Mouse (Mus musculus) heart, embryonic 11.5 days (tissue): ENCODE results near the gene Baz2b. TPM values are rescaled to one million over a fixed set of nuclear protein-coding genes. Genes with fewer than 3 reads are reported as not detected.
A peak's percentile ranks its signal among the peaks of the same experiment; 100 is the strongest.

Experiments
- ATAC-seq: fragments of 200-750 bp; cut with Nextera tagmentation; replicated peaks from 2 replicates; pipeline ENCODE4 v1.8.0; 2017; ENCODE audit warnings: moderate library complexity; ENCODE audit not compliant: insufficient number of reproducible peaks, low FRiP score, low TSS enrichment
- H3K27ac ChIP-seq: fragments of 300-500 bp; sonication (generic); 2 replicates; pipeline ENCODE4 v1.5.1; 2014; ENCODE audit warnings: mild to moderate bottlenecking, low read depth, low read length
- H3K27me3 ChIP-seq: fragments of 300-500 bp; sonication (generic); 2 replicates; pipeline ENCODE4 v1.6.1; 2014; ENCODE audit warnings: mild to moderate bottlenecking, low read length, mixed read lengths; ENCODE audit not compliant: control insufficient read depth, insufficient read depth
- H3K36me3 ChIP-seq: fragments of 300-500 bp; sonication (generic); 2 replicates; pipeline ENCODE4 v1.6.1; 2014; ENCODE audit warnings: mild to moderate bottlenecking, low read length, moderate library complexity, mixed read lengths; ENCODE audit not compliant: control insufficient read depth, insufficient read depth
- H3K4me1 ChIP-seq: fragments of 300-500 bp; sonication (generic); 2 replicates; pipeline ENCODE4 v1.6.1; 2014; ENCODE audit warnings: low read length; ENCODE audit not compliant: control insufficient read depth, insufficient read depth
- H3K4me2 ChIP-seq: fragments of 300-500 bp; sonication (generic); 2 replicates; pipeline ENCODE4 v1.6.1; 2014; ENCODE audit warnings: mild to moderate bottlenecking, moderate library complexity
- H3K4me3 ChIP-seq: fragments of 300-500 bp; sonication (generic); 2 replicates; pipeline ENCODE4 v1.5.1; 2014; ENCODE audit warnings: low read depth, low read length
- H3K9ac ChIP-seq: fragments of 300-500 bp; sonication (generic); 2 replicates; pipeline ENCODE4 v1.6.1; 2014; ENCODE audit warnings: mild to moderate bottlenecking, low read depth, low read length, moderate library complexity
- H3K9me3 ChIP-seq: fragments of 300-500 bp; sonication (generic); replicated peaks from 2 replicates; pipeline ENCODE4 v1.6.1; 2016; ENCODE audit warnings: low read length; ENCODE audit not compliant: control insufficient read depth
- WGBS: fragments of 180-500 bp; shearing (Covaris S2); extraction: QIAGEN DNeasy Blood & Tissue Kit; methylation state at CpG from one replicate; pipeline ENCODE4 v1.1.7; 2014; ENCODE audit not compliant: insufficient replicate concordance; 5-methylcytosine and 5-hydroxymethylcytosine counted together
- polyA plus RNA-seq: library from polyadenylated mRNA; unstranded; fragments of >200 nt; fragmentation: Nextera tagmentation; extraction: Ambion mirVana; gene quantifications from 2 replicates; pipeline ENCODE4 v1.2.1, GENCODE M21; 2014

The Baz2b gene
- polyA plus RNA-seq, 1 experiment from 2014 or later, result 56.1 TPM

DNA sequence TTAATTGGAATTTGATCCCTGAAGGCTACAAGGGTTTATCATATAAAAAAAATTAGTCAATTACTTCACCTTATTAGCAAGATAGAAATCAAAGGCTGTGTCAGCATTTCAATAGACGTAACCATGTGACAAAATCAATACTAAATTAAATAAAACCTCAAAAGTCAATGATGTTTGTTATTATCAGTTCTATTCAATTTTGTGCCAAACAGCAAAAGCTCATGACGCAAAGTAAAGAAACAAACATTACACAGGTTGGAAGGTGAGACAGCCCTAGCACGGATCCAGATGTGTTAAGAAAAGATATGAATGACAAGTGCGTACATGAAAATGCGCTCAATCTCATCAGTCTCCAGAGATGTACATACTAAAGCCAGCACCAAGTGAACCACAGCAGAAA, 212.7 kb downstream of the Baz2b start:
- 91% methylated on average over 5 of the region's 5 CpGs for WGBS
- Histone ChIP-seq H3K4me1 (peaks cover 11% of the 10 kb centered on the region), H3K36me3 (no peaks in the 10 kb centered on the region), H3K9ac (no peak overlapping the region), H3K4me3 (no peak overlapping the region), H3K4me2 (no peak overlapping the region), H3K27me3 (no peaks in the 10 kb centered on the region), H3K9me3 (no peaks in the 10 kb centered on the region), H3K27ac (no peak overlapping the region)
- no peak for ATAC-seq

DNA sequence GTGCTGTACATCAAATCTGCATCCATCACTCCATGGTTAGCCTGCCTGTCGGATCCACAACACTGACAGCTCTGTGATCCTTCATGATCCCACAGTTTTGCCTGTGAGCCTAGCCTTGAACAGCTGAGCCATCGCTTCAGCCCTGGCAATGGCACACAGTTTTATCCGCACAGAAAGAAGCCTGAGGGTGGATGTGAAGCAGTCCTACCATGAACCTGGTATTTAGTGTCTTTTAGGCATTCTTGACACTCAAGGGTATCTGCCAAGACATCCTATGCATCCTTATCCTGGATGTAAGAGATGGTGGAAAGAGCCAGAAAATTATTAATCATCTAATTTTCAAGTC, 216.5 kb downstream of the Baz2b start:
- 67% methylated on average over 3 of the region's 3 CpGs for WGBS
- no peak overlapping the region for H3K9ac ChIP-seq

DNA sequence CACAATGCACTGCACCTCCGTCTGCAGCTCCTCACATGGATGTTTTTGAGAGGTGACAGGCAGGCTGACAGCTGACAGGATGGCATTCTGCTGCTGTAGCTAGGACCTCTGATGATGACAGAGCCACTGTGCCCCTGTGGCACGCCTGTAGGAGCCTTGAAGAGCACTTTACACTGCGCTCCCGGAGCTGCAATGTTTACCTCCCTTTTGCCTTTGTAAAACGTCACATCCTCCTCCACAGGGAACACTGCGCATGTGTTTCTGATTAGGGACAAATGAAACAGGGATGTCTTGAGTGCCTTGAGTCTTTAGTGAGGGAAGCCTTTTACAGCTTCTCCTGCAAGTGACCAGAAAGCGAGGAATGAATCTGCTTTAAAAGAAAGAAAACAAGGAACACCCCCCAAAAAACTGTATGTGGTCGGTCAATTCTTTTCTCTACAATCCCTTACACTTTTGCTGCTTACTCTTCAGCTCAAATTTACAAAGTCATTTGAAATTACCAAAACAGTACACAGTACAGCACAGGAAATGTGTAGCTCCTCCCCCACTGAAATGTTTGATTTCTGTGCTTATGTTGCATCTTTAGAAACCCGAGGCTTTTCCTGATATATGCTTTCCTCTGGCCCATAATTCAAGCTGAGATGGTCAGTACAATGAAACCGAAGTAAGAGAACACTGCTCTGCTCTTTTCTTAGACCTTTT, 217.0 kb downstream of the Baz2b start:
- no peak for ATAC-seq
- Histone ChIP-seq H3K36me3 (no peaks in the 10 kb centered on the region), H3K9ac (no peak overlapping the region), H3K27ac (peak overlapping the region; percentile 1; the same call in 1 of the 2 replicates), H3K4me1 (peaks cover 19% of the 10 kb centered on the region), H3K4me2 (no peak overlapping the region), H3K4me3 (no peak overlapping the region), H3K27me3 (no peaks in the 10 kb centered on the region), H3K9me3 (no peaks in the 10 kb centered on the region)
- 55% methylated on average over 10 of the region's 10 CpGs for WGBS

More for the DNA sequence above, 216.5 kb downstream of the Baz2b start:
- ATAC-seq, result no peak
- Histone ChIP-seq H3K4me2 (no peak overlapping the region), H3K4me1 (peaks cover 14% of the 10 kb centered on the region), H3K27me3 (no peaks in the 10 kb centered on the region), H3K27ac (no peak overlapping the region), H3K4me3 (no peak overlapping the region), H3K9me3 (no peaks in the 10 kb centered on the region), H3K36me3 (no peaks in the 10 kb centered on the region)

DNA sequence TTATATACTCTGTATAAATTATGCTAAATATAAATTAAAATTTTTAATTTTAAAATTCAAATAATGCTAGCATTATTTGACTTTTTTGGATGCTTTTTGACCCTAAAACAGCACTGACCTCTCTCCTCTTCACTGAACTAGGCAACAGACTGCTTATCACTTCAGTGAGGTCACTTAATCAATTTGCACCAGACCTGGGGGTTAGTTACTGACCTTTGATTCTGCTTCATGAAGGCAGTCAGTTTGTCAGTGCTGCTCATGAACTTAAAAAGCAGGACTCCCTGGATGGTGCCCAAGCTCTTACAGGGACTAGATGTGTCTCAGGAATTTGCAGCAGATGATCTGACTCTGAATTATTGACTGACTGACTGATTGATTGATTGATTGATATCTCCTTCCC, 217.9 kb downstream of the Baz2b start:
- H3K27ac ChIP-seq, result no peak overlapping the region
- no peak for ATAC-seq
- no peaks in the 10 kb centered on the region for H3K27me3 ChIP-seq
- H3K4me1 ChIP-seq, result peaks cover 22% of the 10 kb centered on the region
- no peaks in the 10 kb centered on the region for H3K9me3 ChIP-seq
- H3K4me3 ChIP-seq, result no peak overlapping the region
- H3K4me2 ChIP-seq, result no peak overlapping the region
- H3K9ac ChIP-seq, result no peak overlapping the region
- no peaks in the 10 kb centered on the region for H3K36me3 ChIP-seq

DNA sequence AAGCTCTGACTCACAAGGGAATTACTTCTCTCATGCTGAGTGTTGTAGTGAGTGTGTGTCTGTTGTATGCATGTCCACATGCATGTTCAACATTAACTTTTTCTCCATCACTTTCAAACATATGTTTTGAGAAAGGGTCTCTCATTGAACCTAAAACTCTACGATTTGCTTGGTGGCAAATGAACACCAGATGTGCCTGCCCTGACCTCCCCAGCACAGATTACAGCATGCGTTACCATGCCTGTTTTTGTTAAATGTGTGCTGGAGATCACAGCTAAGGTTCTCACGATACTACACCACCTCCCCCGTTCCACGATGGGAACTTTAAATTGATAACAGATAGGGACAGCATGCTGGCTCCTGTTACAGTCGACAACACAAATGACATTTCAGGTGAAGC, 222.1 kb downstream of the Baz2b start:
- H3K27ac ChIP-seq, result no peak overlapping the region
- peaks cover 15% of the 10 kb centered on the region for H3K4me1 ChIP-seq

DNA sequence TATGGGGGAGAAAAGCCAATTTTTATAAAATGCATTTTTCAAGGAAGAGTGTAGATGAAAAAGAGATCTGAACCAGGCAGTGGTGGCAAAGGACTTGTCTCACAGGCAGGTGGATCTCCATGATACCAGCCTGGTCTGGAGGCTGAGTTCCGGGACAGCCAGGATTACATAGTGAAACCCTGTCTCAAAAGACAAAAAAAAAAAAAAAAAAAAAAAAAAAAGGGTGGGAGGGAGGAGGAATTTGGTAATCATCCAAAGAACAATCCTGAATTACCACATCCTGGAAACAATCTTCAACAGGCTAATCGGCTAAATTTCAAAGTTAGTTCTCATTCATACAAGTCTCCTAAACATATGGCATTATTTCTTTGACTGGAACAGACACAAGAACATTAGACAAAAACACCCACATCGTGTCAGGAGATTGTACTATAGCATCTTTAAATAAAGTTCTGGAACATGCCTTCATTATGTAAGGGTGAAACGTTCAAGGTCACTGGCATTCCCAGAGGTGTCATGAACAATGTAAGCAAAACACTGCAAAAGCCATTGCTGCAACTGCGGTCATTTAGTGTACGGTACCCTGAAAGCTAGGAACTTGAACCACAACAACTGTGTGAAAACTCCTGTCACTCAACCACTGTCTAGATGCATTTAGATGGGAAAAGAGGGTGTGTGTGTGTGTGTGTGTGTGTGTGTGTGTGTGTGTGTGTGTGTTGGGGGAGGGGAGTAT, 230.0 kb downstream of the Baz2b start:
- no peaks in the 10 kb centered on the region for H3K9me3 ChIP-seq
- H3K4me1 ChIP-seq, result peaks cover 7% of the 10 kb centered on the region
- no peak overlapping the region for H3K4me2 ChIP-seq
- no peak overlapping the region for H3K27ac ChIP-seq
- WGBS, result 57% methylated on average over 6 of the region's 6 CpGs
- ATAC-seq, result no peak
- H3K27me3 ChIP-seq, result no peaks in the 10 kb centered on the region
- no peak overlapping the region for H3K4me3 ChIP-seq
- no peak overlapping the region for H3K9ac ChIP-seq
- no peaks in the 10 kb centered on the region for H3K36me3 ChIP-seq

More for the DNA sequence above, 222.1 kb downstream of the Baz2b start:
- H3K27me3 ChIP-seq, result no peaks in the 10 kb centered on the region
- no peaks in the 10 kb centered on the region for H3K36me3 ChIP-seq
- no peak overlapping the region for H3K4me3 ChIP-seq
- no peaks in the 10 kb centered on the region for H3K9me3 ChIP-seq
- no peak for ATAC-seq
- H3K9ac ChIP-seq, result no peak overlapping the region
- H3K4me2 ChIP-seq, result no peak overlapping the region
- 23% methylated on average over 6 of the region's 6 CpGs for WGBS

DNA sequence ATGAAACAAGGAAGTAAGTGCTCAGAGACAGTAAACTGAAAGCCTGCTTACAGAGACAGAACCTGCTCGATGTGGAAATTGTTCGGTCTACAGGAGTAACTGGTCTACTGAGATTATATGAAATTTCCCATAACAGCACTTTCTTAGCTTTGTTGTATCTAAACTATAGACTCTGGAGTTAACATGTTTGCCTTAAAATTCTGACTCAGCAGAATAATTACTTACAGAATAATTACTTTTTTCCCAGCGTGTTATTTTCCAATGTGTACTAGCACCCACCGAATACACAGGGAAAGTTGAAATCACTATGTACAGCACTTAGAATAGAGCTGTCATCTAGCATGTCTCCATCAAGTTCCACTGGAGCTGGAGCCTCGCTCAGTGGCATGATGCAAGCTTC, 233.0 kb downstream of the Baz2b start:
- Histone ChIP-seq H3K9me3 (no peaks in the 10 kb centered on the region), H3K4me1 (peaks cover 20% of the 10 kb centered on the region), H3K27me3 (no peaks in the 10 kb centered on the region), H3K36me3 (no peaks in the 10 kb centered on the region), H3K4me3 (no peak overlapping the region), H3K27ac (no peak overlapping the region), H3K4me2 (no peak overlapping the region), H3K9ac (no peak overlapping the region)
- WGBS, result 80% methylated on average over 5 of the region's 5 CpGs
- ATAC-seq, result no peak

DNA sequence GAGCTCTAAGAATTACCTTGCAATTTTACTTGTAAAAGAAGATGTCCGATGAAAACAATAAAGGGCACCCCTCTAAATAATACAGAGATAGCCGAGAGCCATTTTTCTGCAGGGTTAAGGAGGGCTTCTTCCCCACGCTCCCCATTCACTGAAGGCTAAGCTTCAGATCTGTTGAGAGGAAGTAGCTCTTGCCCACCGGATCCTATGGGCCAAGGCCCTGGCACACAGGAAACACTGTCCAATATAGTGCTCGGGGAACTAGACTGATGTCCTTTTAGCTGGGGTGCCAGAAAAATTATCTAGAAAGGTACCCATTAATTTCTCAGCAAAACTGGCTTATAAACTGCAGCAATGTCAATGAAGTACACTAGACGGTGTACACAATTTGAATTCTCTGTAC, 233.9 kb downstream of the Baz2b start:
- Histone ChIP-seq H3K4me1 (peaks cover 21% of the 10 kb centered on the region), H3K4me3 (no peak overlapping the region), H3K27ac (no peak overlapping the region), H3K9ac (no peak overlapping the region), H3K4me2 (no peak overlapping the region), H3K36me3 (no peaks in the 10 kb centered on the region), H3K9me3 (no peaks in the 10 kb centered on the region), H3K27me3 (no peaks in the 10 kb centered on the region)
- WGBS, result 89% methylated on average over 6 of the region's 6 CpGs
- no peak for ATAC-seq

DNA sequence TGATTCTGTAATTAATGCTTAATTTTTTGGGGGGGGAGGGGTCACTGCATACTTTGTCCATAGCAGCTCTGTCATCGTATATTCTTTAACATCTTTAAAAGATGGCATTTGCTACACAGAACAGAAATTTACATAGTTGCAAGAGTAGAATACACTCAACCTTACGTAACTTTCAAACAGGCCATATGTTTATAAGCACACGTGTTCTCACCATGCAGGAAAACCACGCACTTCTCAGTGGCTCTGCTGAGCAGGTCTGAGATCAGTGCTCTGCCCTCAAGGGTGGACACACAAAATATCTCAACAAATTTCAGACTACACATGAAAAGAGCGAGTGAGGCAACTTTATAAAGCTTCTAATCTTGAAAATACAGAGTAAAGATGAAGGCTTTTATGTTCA, 235.7 kb downstream of the Baz2b start:
- no peaks in the 10 kb centered on the region for H3K36me3 ChIP-seq
- H3K4me3 ChIP-seq, result no peak overlapping the region
- ATAC-seq, result no peak
- H3K9me3 ChIP-seq, result no peaks in the 10 kb centered on the region
- no peak overlapping the region for H3K4me2 ChIP-seq
- H3K4me1 ChIP-seq, result peaks cover 25% of the 10 kb centered on the region
- 82% methylated on average over 5 of the region's 5 CpGs for WGBS
- H3K27ac ChIP-seq, result peak overlapping the region; percentile 68; the same call in 1 of the 2 replicates
- H3K9ac ChIP-seq, result no peak overlapping the region
- no peaks in the 10 kb centered on the region for H3K27me3 ChIP-seq
